Mouse (Mus musculus): ENCODE measurements around the gene C2cd4d. TPM values are rescaled to one million over a fixed set of nuclear protein-coding genes. Genes with fewer than 3 reads are reported as not detected.

C2cd4d gene
- polyA plus RNA-seq, 1 experiment from 2014 or later: 1.6 TPM

DNA sequence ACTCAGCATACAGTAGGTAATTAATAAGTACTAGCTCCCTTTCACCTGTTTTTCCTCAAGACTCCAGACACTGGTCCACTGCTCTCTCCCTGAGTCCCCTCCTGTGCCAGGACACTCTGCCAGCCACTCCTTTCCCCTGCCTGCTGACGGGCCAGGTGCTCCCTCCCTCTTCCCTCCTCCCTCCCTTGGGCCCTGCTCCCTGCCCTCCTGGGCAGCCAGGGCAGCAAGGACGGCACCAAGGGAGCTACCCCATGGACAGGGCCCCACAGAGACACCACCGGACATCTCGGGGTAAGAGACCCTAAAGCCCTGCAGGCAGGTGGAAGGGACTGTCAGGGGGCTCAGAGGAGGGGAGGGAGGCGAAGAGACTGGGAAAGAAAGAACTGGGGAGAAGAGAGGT lies 10.4 kb downstream of the C2cd4d start, which contains the start of gene Rorc:
Gene Rorc (plus strand): TSS at position 154 of the 400 bp plus-strand sequence.
- peak within 1 kb of the TSS; percentile 14; the same call in 1 of the 2 replicates for H3K4me3 ChIP-seq (ENCODE audit: low read length)
- 12% methylated on average over 5 of the region's 5 CpGs for WGBS
- 0 out of 2 replicates have a peak, but pooled peaks cover 4% of the 10 kb centered on the region for H3K27me3 ChIP-seq (replicated peaks; ENCODE audit: control insufficient read depth, insufficient read depth, low read length)
- H3K4me1 ChIP-seq (ENCODE audit: control insufficient read depth, insufficient read depth, low read depth, low read length): peaks cover 22% of the 10 kb centered on the region
- H3K36me3 ChIP-seq (ENCODE audit: control insufficient read depth, insufficient read depth, low read length): no peaks in the 10 kb centered on the region
- H3K9ac ChIP-seq (ENCODE audit: low read depth, low read length): peak within 1 kb of the TSS; percentile 41
- H3K9me3 ChIP-seq (ENCODE audit: control insufficient read depth, low read length): no peaks in the 10 kb centered on the region
- peak; percentile 16; the same call in 1 of the 2 replicates for ATAC-seq
- H3K4me2 ChIP-seq (ENCODE audit: low read length): peak within 1 kb of the TSS; percentile 47
- peak within 1 kb of the TSS; percentile 29; the same call in 1 of the 2 replicates for H3K27ac ChIP-seq (ENCODE audit: low read depth, low read length)

DNA sequence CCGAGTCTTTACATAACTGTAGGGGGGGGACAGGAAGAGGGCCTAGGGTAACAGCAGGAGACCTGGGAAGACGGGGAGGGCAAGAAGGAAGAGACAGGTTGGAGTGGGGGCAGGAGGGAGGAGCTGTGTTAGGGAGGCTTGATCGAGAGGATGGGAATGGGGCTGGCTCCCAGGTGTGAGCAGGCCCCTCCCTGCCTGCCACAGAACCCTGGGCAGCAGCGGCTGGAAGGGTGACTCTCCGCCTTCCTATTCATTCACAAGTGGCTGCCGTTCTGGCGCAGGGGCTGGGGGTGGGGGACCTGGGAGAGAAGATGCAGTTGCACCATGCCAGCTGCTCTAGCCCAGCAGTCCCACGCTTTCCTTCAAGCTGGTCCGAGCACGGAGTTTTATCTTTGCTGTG lies 10.9 kb downstream of the C2cd4d start:
- no peaks in the 10 kb centered on the region for H3K9me3 ChIP-seq (ENCODE audit: control insufficient read depth, low read length)
- peak overlapping the region; percentile 33; the same call in 1 of the 2 replicates for H3K9ac ChIP-seq (ENCODE audit: low read depth, low read length)
- peaks cover 22% of the 10 kb centered on the region for H3K4me1 ChIP-seq (ENCODE audit: control insufficient read depth, insufficient read depth, low read depth, low read length)
- no peaks in the 10 kb centered on the region for H3K36me3 ChIP-seq (ENCODE audit: control insufficient read depth, insufficient read depth, low read length)
- H3K27me3 ChIP-seq (replicated peaks; ENCODE audit: control insufficient read depth, insufficient read depth, low read length): 0 out of 2 replicates have a peak, but pooled peaks cover 4% of the 10 kb centered on the region
- WGBS: 4% methylated on average over 10 of the region's 10 CpGs
- peak overlapping the region; percentile 14; the same call in 1 of the 2 replicates for H3K4me3 ChIP-seq (ENCODE audit: low read length)
- ATAC-seq: peak; percentile 27
- peak overlapping the region; percentile 47 for H3K4me2 ChIP-seq (ENCODE audit: low read length)
- no peak overlapping the region for H3K27ac ChIP-seq (ENCODE audit: low read depth, low read length)

GRCm38 (mm10) chr3:94373597-94374011 lies 11.4 kb downstream of the C2cd4d start:
- Histone ChIP-seq H3K4me1 (ENCODE audit: control insufficient read depth, insufficient read depth, low read depth, low read length) (peaks cover 22% of the 10 kb centered on the region), H3K9ac (ENCODE audit: low read depth, low read length) (peak overlapping the region; percentile 33; the same call in 1 of the 2 replicates), H3K9me3 (ENCODE audit: control insufficient read depth, low read length) (no peaks in the 10 kb centered on the region), H3K4me2 (ENCODE audit: low read length) (peak overlapping the region; percentile 47), H3K36me3 (ENCODE audit: control insufficient read depth, insufficient read depth, low read length) (no peaks in the 10 kb centered on the region), H3K4me3 (ENCODE audit: low read length) (peak overlapping the region; percentile 14; the same call in 1 of the 2 replicates), H3K27me3 (replicated peaks; ENCODE audit: control insufficient read depth, insufficient read depth, low read length) (0 out of 2 replicates have a peak, but pooled peaks cover 4% of the 10 kb centered on the region), H3K27ac (ENCODE audit: low read depth, low read length) (no peak overlapping the region)
- peak; percentile 67 for ATAC-seq
- 3% methylated on average over 5 of the region's 5 CpGs for WGBS

- no peaks in the 10 kb centered on the region for H3K36me3 ChIP-seq (ENCODE audit: control insufficient read depth, insufficient read depth, low read length)
- no peak overlapping the region for H3K27ac ChIP-seq (ENCODE audit: low read depth, low read length)
- H3K27me3 ChIP-seq (replicated peaks; ENCODE audit: control insufficient read depth, insufficient read depth, low read length): 0 out of 2 replicates have a peak, but pooled peaks cover 4% of the 10 kb centered on the region
- H3K4me1 ChIP-seq (ENCODE audit: control insufficient read depth, insufficient read depth, low read depth, low read length): peaks cover 22% of the 10 kb centered on the region
- H3K4me2 ChIP-seq (ENCODE audit: low read length): no peak overlapping the region
- H3K9ac ChIP-seq (ENCODE audit: low read depth, low read length): no peak overlapping the region
- no peaks in the 10 kb centered on the region for H3K9me3 ChIP-seq (ENCODE audit: control insufficient read depth, low read length)
- ATAC-seq: no peak
- H3K4me3 ChIP-seq (ENCODE audit: low read length): no peak overlapping the region
Observed at GRCm38 (mm10) chr3:94374636-94375035, 12.4 kb downstream of the C2cd4d start.

DNA sequence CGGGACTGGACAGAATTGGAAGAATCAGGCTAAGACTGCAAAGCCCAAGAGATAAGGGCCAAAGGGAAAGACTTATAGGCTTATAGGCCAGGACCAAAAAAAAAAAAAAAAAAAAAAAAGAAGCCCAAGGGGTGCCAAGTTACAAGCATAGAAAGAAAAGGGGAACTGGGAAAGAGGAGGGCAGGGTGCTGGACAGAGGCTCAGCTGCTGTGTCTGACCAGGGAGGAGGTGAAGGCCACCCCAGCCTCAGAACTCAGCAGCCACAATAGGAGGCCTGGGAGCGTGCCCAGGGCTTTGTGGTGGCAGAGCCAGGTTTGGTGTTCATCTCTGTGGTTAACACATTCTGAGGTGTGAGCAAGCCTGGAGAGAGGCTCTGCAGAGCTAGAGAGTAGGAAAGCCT lies 12.9 kb downstream of the C2cd4d start:
- no peak overlapping the region for H3K27ac ChIP-seq (ENCODE audit: low read depth, low read length)
- H3K4me1 ChIP-seq (ENCODE audit: control insufficient read depth, insufficient read depth, low read depth, low read length): peaks cover 22% of the 10 kb centered on the region
- WGBS: 84% methylated on average over 2 of the region's 2 CpGs
- H3K36me3 ChIP-seq (ENCODE audit: control insufficient read depth, insufficient read depth, low read length): no peaks in the 10 kb centered on the region
- no peak overlapping the region for H3K9ac ChIP-seq (ENCODE audit: low read depth, low read length)
- ATAC-seq: no peak
- no peak overlapping the region for H3K4me2 ChIP-seq (ENCODE audit: low read length)
- H3K4me3 ChIP-seq (ENCODE audit: low read length): no peak overlapping the region
- H3K27me3 ChIP-seq (replicated peaks; ENCODE audit: control insufficient read depth, insufficient read depth, low read length): 0 out of 2 replicates have a peak, but pooled peaks cover 4% of the 10 kb centered on the region
- H3K9me3 ChIP-seq (ENCODE audit: control insufficient read depth, low read length): no peaks in the 10 kb centered on the region

DNA sequence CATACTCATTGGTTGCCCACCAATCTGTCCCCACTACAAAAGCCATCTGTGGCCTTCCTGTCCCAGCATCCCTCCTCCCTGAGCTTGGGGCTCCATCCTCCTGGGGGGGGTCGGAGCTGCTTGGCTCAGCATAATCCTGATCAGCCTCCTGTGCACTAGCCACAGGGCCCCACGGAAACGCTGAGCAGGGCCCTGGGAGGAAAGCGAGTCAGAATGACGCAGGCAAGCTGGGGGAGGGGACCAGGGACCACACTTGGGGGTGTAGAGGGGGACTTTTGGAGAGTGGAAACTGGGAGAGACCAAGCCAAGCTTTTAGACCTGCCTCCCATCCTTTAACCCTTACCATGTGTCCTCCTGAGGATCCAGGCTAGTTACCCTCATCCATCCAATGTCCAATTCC lies 13.6 kb downstream of the C2cd4d start:
- Histone ChIP-seq H3K4me3 (ENCODE audit: low read length) (no peak overlapping the region), H3K27ac (ENCODE audit: low read depth, low read length) (no peak overlapping the region), H3K9me3 (ENCODE audit: control insufficient read depth, low read length) (no peaks in the 10 kb centered on the region), H3K36me3 (ENCODE audit: control insufficient read depth, insufficient read depth, low read length) (no peaks in the 10 kb centered on the region), H3K27me3 (replicated peaks; ENCODE audit: control insufficient read depth, insufficient read depth, low read length) (0 out of 2 replicates have a peak, but pooled peaks cover 4% of the 10 kb centered on the region), H3K4me1 (ENCODE audit: control insufficient read depth, insufficient read depth, low read depth, low read length) (peaks cover 22% of the 10 kb centered on the region), H3K9ac (ENCODE audit: low read depth, low read length) (no peak overlapping the region), H3K4me2 (ENCODE audit: low read length) (no peak overlapping the region)
- 54% methylated on average over 5 of the region's 5 CpGs for WGBS
- no peak for ATAC-seq

DNA sequence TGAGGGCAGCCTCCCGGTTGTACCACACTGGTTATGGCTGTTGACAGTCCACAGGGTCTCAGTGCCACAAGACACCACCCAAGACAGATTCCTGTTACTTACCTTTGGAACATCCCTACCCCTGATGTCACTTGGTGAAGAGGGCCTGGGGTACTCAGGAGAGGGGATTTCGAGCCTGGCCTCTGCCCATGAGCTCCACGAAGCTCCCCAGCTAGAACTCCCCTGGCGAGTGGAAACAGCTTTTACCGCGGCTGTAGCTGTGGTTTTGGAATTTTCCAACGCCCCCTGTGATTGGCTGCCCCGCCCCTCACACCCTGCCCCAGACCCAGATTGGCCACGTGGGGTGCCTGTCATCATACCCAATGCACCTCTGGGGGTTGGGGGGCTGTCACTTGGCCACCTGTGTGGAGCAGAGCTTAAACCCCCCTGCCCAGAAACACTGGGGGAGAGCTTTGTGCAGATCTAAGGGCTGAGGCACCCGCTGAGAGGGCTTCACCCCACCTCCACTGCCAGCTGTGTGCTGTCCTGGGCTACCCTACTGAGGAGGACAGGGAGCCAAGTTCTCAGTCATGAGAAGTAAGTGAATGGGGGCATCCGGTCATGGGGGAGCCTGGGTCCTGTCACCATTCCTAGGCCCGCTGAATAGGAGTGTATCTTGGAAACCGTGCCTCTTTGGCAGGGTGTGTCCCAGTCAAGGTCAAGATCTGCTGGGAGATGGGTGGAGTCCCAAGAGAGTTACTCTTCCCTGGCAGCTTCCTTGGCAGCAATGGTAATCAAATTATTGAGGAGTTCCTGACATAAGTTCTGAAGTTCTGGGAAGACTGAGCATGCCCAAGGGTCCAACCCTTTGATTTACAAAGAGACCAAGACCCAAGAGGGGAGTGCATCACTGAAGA lies 15.0 kb downstream of the C2cd4d start:
- Histone ChIP-seq H3K9me3 (ENCODE audit: control insufficient read depth, low read length) (no peaks in the 10 kb centered on the region), H3K36me3 (ENCODE audit: control insufficient read depth, insufficient read depth, low read length) (no peaks in the 10 kb centered on the region), H3K9ac (ENCODE audit: low read depth, low read length) (no peak overlapping the region), H3K27ac (ENCODE audit: low read depth, low read length) (no peak overlapping the region), H3K4me3 (ENCODE audit: low read length) (no peak overlapping the region), H3K4me1 (ENCODE audit: control insufficient read depth, insufficient read depth, low read depth, low read length) (peaks cover 15% of the 10 kb centered on the region), H3K4me2 (ENCODE audit: low read length) (no peak overlapping the region), H3K27me3 (replicated peaks; ENCODE audit: control insufficient read depth, insufficient read depth, low read length) (0 out of 2 replicates have a peak, but pooled peaks cover 4% of the 10 kb centered on the region)
- WGBS: 17% methylated on average over 13 of the region's 13 CpGs
- ATAC-seq: no peak

DNA sequence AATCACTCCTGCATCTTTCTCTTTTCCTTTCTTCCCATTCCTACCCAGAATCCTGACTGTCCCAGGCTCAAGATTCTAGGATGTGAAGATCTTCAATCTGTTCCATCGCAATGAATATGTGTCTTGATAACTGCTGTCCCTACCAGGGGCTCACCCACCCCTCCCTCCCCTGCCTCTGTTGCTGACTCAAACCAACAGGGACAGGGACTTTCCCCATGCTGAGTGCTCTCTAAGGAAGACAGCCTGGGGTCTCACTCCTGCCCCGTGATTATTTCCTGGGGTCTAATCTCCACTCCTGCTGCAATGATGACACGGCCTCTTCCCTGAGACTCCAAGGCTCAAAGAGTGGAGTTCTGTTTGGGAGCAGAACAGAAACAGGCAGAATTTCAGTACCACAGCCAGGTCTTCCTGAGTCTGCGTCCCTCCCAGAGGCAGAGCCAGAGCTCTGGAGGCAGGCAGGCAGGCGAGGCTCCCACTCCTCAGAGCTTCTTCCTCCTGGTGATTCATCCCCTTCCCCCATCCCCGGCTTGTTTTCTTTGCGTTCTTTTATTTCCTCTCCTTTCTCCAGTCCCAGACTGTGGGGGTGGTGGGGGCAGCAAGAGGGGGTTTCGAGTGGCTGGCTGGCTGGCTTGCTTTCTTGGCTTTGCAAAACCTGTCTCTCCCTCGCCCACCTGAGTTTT lies 17.7 kb downstream of the C2cd4d start:
- no peak overlapping the region for H3K9ac ChIP-seq (ENCODE audit: low read depth, low read length)
- no peaks in the 10 kb centered on the region for H3K9me3 ChIP-seq (ENCODE audit: control insufficient read depth, low read length)
- H3K4me2 ChIP-seq (ENCODE audit: low read length): no peak overlapping the region
- no peaks in the 10 kb centered on the region for H3K36me3 ChIP-seq (ENCODE audit: control insufficient read depth, insufficient read depth, low read length)
- H3K4me1 ChIP-seq (ENCODE audit: control insufficient read depth, insufficient read depth, low read depth, low read length): no peaks in the 10 kb centered on the region
- ATAC-seq: no peak
- 0 out of 2 replicates have a peak, but pooled peaks cover 4% of the 10 kb centered on the region for H3K27me3 ChIP-seq (replicated peaks; ENCODE audit: control insufficient read depth, insufficient read depth, low read length)
- no peak overlapping the region for H3K4me3 ChIP-seq (ENCODE audit: low read length)
- no peak overlapping the region for H3K27ac ChIP-seq (ENCODE audit: low read depth, low read length)
- WGBS: 27% methylated on average over 9 of the region's 9 CpGs

- no peak overlapping the region for H3K27ac ChIP-seq (ENCODE audit: low read depth, low read length)
- no peak overlapping the region for H3K9ac ChIP-seq (ENCODE audit: low read depth, low read length)
- no peak overlapping the region for H3K4me2 ChIP-seq (ENCODE audit: low read length)
- H3K27me3 ChIP-seq (replicated peaks; ENCODE audit: control insufficient read depth, insufficient read depth, low read length): no peaks in the 10 kb centered on the region
- no peak for ATAC-seq
- no peak overlapping the region for H3K4me3 ChIP-seq (ENCODE audit: low read length)
- no peaks in the 10 kb centered on the region for H3K9me3 ChIP-seq (ENCODE audit: control insufficient read depth, low read length)
- no peaks in the 10 kb centered on the region for H3K4me1 ChIP-seq (ENCODE audit: control insufficient read depth, insufficient read depth, low read depth, low read length)
- WGBS: 85% methylated on average over 5 of the region's 5 CpGs
- no peaks in the 10 kb centered on the region for H3K36me3 ChIP-seq (ENCODE audit: control insufficient read depth, insufficient read depth, low read length)
Observed at GRCm38 (mm10) chr3:94382308-94382707, 20.1 kb downstream of the C2cd4d start.
